Mouse (Mus musculus) retina, postnatal 1 day (tissue): ENCODE results near the gene Acox1.

Experiments used
- DNase-seq: peaks from one replicate; pipeline ENCODE4 v3.0.0-alpha.2; 2012

Acox1 gene

DNA sequence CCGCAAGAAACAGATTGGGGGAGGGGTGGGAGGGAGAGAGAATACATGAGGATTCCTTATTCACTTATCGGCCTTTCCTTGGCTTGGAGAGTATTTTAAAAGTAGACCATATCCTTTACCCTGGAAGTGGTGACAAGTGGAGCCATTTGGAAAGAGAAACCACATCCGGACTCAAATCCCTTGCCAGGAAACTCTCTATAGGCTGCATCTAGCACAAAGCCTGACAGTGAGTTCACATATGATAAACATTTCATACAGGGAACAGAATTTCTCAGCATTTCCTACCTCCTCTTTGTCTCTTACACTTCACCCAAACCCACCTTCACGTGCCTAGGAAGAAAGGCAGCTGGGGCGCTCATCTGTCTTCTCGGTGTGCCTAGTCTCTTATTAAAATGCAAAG is 31.6 kb downstream of the Acox1 start:
- DNase-seq, result no peak

DNA sequence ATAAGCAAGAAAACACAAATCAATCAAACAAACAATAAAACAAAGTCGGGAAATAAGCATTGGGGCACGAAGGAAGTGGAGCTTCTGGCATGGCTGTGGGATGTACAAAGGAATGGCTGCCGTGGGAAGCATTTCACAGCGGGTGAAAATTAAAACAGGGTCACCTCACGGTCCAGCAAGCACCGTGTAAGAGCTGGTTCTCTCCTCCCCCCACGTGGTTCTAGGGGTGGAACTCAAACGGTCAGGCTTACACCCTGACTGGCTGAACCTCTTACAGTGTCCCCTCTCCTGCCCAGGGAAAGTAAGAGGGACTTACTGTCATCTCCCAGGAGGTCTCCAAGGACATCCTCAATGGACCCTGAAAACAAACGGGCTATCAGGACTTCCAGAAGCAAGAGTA is 35.8 kb downstream of the Acox1 start:
- peak; percentile 85 for DNase-seq

DNA sequence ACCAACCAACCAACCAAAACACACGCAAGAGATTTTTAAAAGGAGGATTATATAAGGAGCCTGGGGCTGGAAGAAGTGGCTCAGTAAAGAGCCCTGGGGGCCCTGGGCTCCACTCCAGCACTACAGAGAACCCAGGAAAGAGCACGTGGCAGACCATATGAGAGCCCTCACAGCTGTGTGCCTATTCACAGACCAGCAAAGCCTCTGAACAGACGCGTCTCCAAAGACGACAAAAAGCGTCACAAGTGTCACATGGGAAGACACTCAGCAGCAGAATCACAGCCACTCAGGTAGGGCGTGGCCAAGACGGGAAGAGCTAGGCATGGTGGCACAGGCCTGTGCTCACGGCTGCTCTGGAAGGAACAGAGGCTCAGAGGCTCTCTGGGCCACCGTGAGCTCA is 36.7 kb downstream of the Acox1 start:
- peak; percentile 36 for DNase-seq

DNA sequence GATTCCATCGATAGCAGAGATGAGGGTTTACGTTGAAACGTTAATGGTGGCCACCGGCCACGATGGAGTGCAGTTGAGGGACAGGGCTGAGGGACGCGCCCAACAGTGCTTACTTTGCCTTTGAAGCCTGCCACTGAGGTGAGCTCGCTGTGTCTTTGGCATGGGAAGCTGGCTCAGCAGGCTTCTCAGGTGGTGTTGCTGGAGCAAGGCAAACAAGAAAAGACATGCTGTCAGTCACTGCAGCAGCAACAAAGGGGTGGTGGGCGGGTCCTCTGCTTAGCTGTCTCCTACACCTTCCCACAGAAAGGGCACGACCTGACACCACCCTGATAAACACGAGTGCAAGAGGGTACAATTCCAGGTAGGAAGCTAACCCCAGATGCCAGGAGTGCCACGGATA is 37.5 kb downstream of the Acox1 start:
- DNase-seq, result no peak

DNA sequence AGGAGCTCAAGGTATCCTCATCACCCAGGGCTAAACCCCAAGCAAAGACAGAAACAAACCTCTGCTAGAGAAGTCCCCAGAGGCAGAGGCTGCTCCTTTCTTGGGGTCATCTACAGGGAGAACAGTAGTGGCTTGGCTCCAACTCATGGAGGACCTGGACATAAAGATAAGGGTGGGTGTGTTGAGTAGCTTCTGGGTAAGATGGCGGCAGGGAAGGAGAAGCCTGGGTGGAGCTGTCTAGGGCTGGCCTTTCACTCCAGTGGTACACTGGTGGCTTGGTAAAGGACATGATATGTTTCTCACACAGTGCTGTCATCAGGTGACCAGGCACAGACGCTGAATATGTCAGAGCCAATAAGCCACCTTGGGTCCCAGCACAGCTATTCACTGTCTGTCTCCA is 47.9 kb downstream of the Acox1 start:
- no peak for DNase-seq

DNA sequence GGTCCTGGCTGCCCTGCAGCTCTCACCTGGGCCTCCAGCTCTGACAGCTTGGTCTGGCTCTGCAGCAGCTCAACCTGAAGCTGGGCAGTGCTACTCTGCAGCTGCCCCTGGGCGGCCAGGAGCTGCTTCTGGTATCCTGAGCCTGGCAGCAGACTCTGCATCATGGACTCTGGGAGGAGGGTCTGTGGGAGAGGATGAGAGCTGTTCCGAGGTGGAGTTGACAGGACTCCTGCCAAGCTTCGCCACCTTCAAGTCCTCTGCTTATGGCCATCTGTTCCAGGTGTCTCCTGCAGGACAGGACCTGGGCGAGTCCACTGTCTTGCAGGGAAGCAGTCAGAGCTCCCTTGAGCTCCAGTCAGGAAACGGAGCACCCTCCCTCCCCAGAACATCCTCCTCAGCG is 49.5 kb downstream of the Acox1 start:
- no peak for DNase-seq

DNA sequence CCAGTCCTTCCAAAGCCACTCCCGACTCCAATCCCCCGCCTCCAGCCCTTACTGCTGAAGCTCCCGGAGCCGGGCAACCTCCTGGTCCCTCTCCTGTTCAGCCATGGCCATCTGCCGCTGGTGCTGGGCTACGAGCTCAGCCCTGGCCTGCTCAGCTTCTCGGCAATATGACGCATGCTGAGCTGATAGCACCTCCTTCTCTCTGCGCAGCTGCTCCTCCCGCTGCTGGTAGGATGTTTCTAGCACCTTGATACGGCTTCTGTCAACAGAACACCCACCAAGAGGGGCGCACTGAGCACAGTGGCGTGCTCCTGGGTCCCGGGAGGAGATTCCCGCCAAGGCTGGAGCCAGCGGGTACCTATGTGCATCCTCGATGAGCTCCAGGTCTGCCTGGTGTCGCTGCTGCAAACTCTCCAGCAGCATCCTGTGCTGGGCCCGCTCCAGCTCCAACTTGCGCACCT is 50.1 kb downstream of the Acox1 start:
- DNase-seq, result no peak

DNA sequence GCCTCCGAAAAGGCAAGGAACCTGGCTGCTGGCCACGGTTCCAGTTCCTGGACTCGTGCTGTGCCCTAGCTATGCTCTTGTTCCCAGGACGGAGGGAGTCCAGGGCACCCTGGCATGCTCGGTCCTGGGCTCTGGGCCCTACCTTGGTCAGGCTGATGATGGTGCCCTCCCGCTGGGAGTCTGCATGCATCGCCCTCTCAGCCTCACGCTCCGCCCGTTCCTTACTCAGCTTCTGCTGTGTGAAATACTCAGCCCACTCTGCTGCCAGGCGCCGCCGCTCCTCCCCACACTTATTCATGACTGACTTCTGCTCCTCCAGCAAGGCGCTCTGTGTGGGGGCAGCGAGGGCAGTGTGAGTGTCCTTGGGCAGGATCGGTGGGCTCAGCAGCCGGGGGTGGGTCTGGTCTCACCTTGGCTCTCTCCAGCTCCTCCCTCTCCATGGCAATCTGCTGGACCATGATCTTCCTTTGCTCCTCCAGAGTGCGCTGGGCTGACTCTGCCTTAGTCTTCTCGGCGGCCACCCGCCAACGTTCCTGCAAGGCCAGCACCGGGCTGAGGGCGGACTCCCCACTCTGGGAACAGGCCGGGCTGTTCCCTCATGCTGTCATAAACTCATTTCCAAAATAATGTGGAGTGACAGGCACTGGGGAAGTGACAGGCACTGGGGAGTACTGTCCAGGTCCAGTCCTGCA is 52.4 kb downstream of the Acox1 start:
- no peak for DNase-seq

DNA sequence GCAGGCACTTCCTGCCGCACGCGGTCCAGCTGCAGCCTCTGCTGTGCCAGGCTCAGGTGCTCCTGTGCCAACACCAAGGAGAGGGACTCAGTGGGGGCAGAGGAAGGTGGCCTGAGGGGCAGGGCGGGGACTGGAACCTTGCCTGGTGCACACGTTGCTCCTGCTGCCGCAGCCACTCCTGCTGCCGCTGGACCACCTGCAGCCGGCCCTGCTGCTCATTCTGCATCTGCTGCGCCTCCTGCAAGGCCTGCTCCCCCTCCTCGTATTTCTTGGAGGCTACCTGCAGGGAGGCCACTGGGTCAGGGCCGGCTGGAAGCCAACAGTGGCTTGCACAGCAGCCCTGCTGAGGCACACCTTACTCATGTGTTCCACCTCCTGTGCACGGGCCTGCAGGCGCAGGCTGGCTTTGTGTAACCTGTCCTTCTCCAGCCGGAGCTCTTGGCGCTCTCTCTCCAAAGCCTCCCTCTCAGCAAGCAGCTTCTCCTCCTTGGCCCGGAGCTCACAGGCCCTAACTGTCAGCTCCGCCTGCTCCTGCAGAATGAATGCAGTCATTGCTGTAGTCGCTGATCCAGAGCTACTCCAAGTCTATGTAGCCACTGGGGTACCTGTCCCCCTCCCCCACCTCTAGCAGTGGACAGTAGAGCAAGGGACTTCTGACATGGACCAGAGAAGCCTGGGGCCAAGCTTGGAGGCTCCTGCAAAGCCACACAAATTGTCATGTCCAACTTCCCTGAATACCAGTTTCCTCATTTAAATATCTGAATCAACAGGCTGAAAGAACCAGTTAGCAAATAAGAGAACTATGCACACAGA is 53.2 kb downstream of the Acox1 start:
- DNase-seq, result no peak

DNA sequence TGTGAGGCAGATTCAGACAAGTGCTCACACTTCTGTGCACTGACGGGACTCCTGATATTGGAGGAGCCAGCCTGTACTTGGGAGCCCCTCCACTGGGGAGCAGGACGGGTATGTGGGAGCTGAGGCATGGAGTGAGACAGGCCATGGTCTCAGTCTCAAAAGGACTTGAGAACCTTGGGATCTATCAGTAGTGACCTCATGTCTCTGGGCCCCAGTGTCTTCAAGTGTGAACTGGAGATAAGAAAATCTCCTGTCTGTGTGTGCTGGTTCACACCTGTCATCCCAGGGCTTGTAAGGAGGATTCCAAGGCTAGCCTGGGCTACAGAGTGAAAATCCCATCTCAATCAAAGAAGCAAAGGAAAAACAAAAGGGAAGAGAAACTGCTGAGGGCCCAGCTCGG is 55.4 kb downstream of the Acox1 start:
- no peak for DNase-seq

DNA sequence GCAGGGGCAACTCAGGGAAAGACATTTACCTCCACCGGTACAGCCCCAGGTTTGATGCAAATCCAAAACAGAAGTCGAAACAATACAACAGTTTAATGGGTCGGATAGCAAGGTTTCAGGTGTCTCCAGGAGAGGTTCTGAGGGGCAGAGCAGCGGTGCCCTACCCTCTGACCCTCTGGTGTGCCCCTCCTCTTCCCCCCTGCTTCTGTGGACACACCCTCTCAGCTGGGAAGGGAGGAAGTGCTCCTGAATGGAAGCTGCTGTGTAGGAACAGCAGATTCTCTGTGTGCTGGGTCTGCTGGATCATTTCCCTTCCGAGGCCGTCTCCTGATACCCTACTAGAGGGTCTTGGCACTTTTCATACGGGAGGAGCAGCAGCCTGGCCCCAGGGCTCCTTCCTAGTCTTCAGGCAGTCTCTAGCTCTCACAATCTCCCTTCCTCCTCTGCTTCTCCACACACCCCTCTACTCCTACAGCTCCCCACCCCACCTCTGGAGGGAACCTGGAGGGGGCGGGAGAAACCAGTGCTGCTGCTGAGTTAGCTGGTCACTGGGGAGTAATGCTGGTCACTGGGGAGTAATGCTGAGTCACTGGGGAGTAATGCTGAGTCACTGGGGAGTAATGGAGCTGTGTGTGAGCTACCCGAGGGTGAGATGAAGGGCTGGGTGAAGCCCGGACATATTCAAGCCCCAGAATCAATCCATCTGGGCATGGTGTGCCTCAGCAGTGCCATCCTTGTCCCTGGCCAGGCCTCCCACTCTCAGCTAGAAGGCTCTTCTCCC is 56.4 kb downstream of the Acox1 start:
- no peak for DNase-seq

DNA sequence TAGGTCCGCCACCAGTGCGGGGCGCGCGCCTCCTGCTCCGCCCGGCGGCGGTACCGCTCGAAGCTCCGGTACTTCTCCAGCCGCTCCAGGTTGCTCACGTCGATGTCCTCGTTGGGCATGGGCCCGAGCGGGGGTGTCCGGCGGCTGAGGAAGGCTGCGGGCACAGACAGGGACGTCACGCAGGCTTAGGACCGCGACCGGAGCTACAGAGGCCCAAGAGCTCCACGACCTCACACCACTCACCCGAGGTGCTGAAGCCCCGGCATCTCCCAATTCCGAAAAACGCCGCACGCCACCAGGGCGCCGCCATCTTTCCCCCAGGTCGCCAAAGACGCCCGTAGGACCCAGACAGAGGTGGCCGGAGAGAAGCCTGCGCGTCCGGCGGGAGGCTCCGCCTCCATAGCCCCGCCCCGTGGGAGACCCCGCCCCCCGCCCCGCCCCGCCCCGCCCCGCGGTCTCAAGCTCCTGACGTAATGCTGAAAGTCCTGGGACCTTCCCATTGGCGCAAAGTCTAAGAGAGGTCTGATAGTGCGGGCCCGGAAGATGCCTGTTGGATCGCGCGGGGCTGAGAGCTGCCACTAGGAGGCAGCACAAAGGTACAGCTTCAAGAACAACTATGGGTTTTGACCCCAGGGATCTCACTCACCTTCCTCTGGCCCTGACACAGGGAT is 60.2 kb downstream of the Acox1 start, which contains the start of gene Mrpl38:
Gene Mrpl38, minus strand, starts transcription at position 401 of the 671 bp plus-strand sequence.
- DNase-seq, result peak; percentile 98

DNA sequence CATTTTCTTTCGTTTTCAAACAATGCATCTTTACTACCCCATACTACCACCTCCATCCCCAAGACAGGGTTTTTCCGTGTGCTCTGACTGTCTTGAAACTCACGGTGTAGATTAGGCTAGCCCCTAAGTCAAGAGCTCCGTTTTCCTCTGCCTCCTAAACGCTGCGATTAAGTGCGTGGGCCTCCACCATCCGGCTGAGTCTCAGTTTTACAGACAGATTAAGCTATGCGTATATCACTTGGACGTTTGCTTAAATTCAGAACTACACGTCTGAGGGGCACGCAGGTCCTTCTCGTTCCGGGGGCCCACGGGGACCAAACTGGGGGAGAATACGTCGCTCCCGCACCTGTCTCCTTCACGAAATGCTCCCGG is 60.8 kb downstream of the Acox1 start:
- DNase-seq, result no peak

DNA sequence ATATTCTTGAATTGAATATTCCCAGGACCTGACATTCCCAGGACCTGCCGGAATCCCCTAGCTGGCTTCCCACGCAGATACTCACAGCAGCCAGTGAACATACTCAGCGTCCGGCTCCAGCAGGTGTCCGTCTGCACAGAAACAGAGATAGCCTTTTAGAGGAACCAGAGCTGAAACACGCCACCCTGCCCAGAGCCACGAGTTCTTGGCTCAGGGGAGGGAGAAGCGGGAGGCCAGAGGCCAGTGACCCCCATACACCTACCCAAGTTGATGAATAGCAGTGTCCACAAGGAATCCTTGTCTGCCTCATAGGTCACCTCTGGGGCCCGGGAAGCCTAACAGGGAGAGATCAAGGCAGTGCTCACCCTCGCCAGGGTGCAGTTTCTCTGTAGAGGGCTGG is 64.7 kb downstream of the Acox1 start:
- DNase-seq, result no peak

DNA sequence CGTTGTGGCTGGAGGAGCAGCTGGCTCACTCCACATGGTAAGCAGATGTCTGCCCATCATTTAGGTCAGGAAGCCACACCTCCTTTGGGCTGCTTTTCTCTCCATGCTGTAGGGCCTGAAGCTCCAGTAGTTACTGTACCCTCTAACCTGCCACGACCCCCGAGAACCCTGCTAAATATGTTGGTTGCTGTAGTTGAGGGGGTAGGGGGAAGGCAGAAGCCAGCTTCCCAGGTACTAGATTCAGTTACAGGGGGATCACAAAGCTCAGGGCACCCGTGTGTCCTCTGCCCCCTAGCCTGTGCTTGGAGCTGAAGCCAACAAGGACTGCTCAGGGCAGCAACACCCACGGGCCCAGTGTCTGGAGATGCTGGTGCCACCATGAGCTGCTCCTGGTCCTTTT is 65.3 kb downstream of the Acox1 start:
- peak; percentile 38 for DNase-seq

DNA sequence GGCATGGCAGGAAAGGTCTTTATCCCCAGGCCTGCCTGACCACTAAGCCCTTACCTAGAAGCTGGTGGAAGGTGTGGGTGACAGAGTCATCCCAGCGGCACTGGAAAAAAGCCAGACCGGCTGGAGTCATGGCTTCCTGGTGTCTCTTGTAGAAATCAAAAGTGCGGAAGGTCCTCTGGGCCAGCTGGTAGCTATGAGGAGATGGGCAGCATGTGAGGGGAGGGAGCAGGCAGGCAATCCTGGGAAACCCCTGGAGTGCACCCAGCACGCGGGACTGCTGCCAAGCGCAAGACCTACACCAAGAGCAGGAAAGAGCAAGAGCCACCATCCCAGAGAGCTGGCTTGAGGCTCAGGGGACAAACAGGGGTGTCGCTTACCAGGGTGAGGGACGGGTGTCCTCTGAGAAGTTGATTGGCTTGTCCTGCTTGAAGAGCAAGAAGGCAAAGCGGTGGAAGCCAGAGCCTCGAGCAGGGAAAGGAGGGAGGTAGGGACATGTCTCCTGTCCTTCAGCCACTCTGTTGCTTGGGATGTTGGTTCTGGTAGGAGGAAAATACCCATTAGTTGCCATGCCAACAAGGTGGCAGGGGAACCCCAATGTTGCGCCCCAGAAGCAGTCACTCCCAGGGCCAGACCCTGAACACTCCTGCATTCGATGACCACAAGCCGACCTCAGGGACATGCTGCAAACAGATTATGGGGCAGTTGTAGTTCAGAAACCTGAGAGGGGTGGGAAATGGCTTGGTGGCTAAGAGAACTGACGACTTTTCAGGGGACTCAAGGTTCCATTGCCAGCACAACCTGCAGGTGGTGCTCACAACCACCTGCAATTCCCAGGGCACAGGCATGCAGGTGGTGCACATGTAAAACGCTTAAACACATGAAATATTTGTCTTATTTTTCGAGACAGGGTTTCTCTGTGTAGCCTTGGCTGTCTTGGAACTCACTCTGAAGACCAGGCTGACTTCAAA is 66.2 kb downstream of the Acox1 start:
- DNase-seq, result no peak

DNA sequence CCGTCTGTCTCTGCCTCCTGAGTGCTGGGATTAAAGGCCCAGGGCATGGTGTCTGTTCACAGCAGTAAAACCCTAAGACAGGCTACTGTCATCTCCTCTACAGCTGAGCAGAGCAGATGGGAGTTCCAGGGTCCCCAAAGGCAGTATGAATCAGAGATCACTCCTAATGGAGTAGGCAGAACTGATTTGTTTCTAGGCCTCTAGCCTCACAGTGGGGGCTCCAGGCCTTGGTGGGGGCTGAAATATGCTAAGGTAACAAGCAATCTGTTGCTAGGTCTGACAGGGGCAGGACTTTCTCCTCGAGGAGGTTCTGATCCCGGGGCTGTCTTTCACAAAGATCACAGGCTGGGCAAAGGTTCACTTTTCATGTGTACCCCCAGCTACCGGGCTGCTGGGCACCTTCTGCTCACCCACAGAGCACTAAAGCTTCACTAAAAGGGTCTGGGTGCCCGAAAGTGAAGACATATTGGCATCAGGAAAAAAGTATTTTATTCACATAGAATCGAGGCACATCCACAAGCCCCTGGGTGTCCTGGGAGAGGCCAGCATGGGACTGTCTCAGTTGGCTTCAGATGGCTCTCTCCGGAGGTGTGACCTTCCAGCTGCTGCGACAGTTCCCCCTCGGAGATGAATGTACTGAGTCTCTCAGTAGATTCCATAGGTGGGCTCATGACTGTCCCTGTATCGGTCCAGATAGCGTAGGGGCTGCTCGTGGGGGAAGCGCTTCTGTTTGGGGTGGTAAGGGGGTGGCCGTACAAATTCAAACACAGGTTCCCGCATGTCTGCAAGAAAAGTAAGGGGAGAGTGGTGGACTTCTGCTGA is 67.3 kb downstream of the Acox1 start:
- peak; percentile 24 for DNase-seq

DNA sequence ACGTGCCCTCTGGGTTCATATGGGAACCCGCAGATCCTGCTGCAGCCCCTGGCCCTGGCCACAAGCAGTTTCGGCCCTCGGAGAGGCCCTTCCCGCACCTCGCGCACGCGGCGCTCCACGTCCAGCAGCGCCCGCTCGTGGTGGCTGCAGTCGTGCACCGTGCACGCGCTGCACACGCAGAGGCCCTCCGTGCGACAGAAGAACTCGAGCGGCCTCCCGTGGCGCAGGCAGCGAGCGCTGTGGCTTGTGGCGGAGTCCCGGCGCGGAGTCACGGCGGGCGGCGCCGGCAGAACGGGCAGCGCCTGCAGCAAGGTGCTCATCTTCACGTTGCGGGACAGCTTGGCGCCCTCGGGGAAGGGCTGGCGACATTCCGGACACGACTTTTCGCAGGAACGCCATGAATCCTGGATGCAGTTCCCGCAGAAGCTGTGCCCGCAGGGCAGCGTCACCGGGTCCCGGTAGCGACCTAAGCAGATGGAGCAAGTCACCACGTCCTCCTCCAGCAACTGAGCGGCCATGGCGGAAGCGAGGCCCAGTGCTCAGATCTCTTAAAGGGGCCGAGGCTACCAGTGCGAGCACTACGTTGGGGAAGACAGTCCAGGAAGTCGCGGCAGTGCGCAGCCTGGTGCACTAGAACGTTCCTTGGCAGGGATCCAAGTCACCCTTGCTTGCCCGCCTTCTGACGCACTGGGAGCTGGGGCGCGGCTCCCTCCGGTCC is 68.2 kb downstream of the Acox1 start, which contains the start of gene Trim65:
Gene Trim65, minus strand, starts transcription at position 641 of the 718 bp plus-strand sequence.
- peak; percentile 94 for DNase-seq

DNA sequence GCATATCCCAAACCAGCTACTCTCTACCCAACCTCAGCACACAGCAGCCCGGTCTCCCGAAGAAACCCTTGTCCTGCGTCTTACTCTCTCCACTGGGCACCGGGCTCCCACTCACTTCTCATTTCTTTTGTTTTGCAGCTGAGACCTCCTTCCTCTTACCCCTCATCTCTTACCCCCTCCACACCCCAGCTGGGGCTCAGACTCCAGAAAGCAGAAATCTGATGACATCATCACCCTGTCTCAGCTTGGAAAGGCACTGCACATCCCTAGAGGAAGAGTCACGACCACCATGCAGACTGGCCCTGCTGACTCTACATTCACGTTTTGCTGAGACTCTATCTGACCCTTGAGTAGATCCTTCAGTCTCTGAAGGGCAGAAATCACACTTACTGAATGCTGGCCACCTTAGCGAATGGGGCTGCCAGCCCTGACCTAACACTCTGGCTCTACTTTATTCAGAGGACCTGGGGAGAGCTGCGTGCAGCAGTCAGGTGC is 68.8 kb downstream of the Acox1 start:
- no peak for DNase-seq
